Mouse (Mus musculus) C2C12 (cell line): Measurements from ENCODE around the gene Ptk7. TPM values are rescaled to one million over a fixed set of nuclear protein-coding genes. Genes with fewer than 3 reads are reported as not detected.
A peak's percentile ranks its signal among the peaks of the same experiment; 100 is the strongest.

Experiments
- H3K27me3 ChIP-seq: one replicate; pipeline ENCODE4 v1.6.1; 2011; ENCODE audit not compliant: control insufficient read depth, insufficient read depth, insufficient read length
- H3K36me3 ChIP-seq: one replicate; pipeline ENCODE4 v1.6.1; 2011; ENCODE audit not compliant: control insufficient read depth, insufficient read depth
- H3K4me3 ChIP-seq: one replicate; pipeline ENCODE4 v1.5.1; 2011; ENCODE audit warnings: mild to moderate bottlenecking, control low read depth; ENCODE audit not compliant: poor library complexity, insufficient read depth, severe bottlenecking
- H3K79me2 ChIP-seq: one replicate; pipeline ENCODE4 v1.6.1; 2011; ENCODE audit not compliant: control insufficient read depth, insufficient read depth
- H3K79me3 ChIP-seq: one replicate; pipeline ENCODE4 v1.6.1; 2011; ENCODE audit warnings: low read depth, control low read depth
- H3ac ChIP-seq: one replicate; pipeline ENCODE3; 2011; ENCODE audit warnings: low read depth; ENCODE audit not compliant: control insufficient read depth, insufficient read length
- CEBPB ChIP-seq: IDR thresholded peaks from one replicate; pipeline ENCODE4 v1.6.1; 2011; ENCODE audit warnings: low read depth, mild to moderate bottlenecking, control low read depth, moderate library complexity
- CTCF ChIP-seq: IDR thresholded peaks from one replicate; pipeline ENCODE4 v1.5.1; 2011; ENCODE audit not compliant: control insufficient read depth, insufficient read depth, insufficient read length
- FOSL1 ChIP-seq: IDR thresholded peaks from one replicate; pipeline ENCODE4 v1.8.0; 2011; ENCODE audit warnings: mild to moderate bottlenecking, low read length; ENCODE audit not compliant: poor library complexity, insufficient read depth, severe bottlenecking
- MAX ChIP-seq: IDR thresholded peaks from one replicate; pipeline ENCODE4 v1.6.1; 2011; ENCODE audit warnings: mild to moderate bottlenecking, control low read depth
- MYOD1 ChIP-seq: IDR thresholded peaks from one replicate; pipeline ENCODE4 v1.6.1; 2011; ENCODE audit warnings: low read depth; ENCODE audit not compliant: control insufficient read depth, insufficient read length
- MYOG ChIP-seq: IDR thresholded peaks from one replicate; pipeline ENCODE4 v1.6.1; 2011; ENCODE audit not compliant: control insufficient read depth, insufficient read length; ENCODE audit errors: extremely low read depth
- USF1 ChIP-seq: IDR thresholded peaks from one replicate; pipeline ENCODE4 v1.6.1; 2011; ENCODE audit warnings: low read depth, mild to moderate bottlenecking, control low read depth, moderate library complexity
- polyA plus RNA-seq: library from polyadenylated mRNA; unstranded; fragments of >200 nt; fragmentation: generic; extraction: Trizol; gene quantifications from one replicate; pipeline ENCODE4 v1.2.1, GENCODE M21; 2012; ENCODE audit warnings: missing spikeins

The Ptk7 gene
- polyA plus RNA-seq, 1 experiment, result 26.1 TPM

DNA sequence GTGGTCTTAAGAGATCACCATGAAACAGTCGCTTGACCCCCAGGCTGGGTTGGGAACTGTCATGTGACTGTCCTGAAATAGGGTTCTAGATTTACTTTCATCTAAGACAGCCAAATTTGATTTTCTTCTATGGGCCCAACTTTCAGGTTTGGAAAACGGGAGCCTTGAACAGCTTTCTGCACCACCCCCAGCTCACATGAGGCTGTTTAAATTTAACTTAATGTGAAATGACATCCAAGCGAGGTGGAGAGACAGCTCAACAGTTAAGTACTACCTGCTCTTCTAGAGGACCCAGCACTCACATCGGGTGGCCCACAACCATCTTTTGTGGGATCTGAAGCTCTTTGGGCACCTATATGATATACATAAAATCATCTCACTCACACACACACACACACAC, 30.3 kb downstream of the Ptk7 start:
- H3K79me3 ChIP-seq, result no peaks in the 10 kb centered on the region
- no peak overlapping the region for H3ac ChIP-seq
- no peaks in the 10 kb centered on the region for H3K79me2 ChIP-seq
- H3K27me3 ChIP-seq, result no peaks in the 10 kb centered on the region
- no peak overlapping the region for H3K4me3 ChIP-seq
- no peaks in the 10 kb centered on the region for H3K36me3 ChIP-seq
- TF ChIP-seq FOSL1 (no peak), USF1 (no peak), MYOD1 (no peak), CEBPB (no peak), MYOG (no peak), MAX (no peak), CTCF (no peak)

DNA sequence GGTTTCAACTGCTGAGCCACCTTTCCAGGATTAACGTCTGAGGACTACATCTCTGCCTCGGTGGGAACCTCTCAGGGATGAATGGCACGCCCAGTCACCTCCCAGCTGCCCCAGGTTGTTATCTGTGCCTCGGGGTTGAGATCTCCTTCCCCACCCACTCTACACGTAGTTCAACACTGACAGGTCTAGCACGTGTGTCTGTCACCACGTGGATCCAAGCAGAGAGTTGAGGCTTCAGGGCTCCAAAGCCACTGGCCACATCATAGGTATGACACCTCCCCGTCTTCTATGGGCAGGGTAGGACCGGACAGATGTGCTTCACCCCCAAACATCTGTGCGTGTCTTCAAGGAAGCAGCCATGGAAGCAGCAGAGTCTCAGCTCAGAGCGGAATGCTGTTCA, 31.3 kb downstream of the Ptk7 start:
- no peaks in the 10 kb centered on the region for H3K36me3 ChIP-seq

DNA sequence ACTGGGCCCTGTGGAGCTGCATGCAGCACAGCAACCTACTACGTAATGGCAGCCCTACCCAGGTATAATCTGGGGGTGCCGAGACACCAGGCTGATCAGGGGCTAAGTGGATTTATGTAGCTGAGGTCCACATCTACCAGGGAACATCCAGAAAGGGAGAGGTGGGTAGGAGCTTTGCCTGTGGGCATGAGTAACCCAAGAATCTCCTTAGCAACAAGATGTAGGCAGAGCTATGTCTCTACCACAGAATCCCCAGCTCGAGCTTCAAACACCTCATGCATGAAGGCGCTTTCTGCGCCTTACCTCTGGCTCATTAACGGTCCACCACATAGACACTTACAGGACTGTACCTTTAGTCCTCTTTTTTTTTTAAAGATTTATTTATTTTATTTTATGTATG, 34.0 kb downstream of the Ptk7 start:
- no peak overlapping the region for H3ac ChIP-seq
- H3K4me3 ChIP-seq, result no peak overlapping the region
- no peaks in the 10 kb centered on the region for H3K36me3 ChIP-seq

More for the DNA sequence above, 31.3 kb downstream of the Ptk7 start:
- H3K4me3 ChIP-seq, result no peak overlapping the region
- H3K79me2 ChIP-seq, result no peaks in the 10 kb centered on the region
- no peak overlapping the region for H3ac ChIP-seq
- no peak for TF ChIP-seq MYOD1
- no peaks in the 10 kb centered on the region for H3K27me3 ChIP-seq
- H3K79me3 ChIP-seq, result no peaks in the 10 kb centered on the region

DNA sequence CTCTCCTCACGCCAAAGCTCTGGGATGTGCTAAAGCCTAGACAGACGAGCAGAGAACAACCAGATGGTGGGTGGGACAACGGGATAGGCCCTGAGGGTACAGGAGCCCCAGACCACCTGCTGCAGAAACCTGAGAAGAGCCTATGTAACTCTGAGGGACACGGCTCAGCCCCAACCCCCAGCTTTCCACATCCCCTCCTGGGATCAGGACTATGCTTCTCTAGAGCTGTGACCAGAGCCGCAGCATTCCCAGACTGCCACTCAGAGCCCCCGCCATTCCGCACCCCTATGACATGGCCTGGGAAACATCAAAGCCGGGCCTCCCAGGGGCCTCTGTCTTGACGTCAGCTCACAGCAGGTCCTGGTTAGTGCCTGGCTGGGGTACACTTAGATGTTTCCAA, 34.7 kb downstream of the Ptk7 start:
- Histone ChIP-seq H3K4me3 (no peak overlapping the region), H3K79me2 (no peaks in the 10 kb centered on the region), H3ac (no peak overlapping the region), H3K36me3 (no peaks in the 10 kb centered on the region), H3K79me3 (no peaks in the 10 kb centered on the region), H3K27me3 (no peaks in the 10 kb centered on the region)
- TF ChIP-seq MYOG, result no peak
- no peak for TF ChIP-seq CEBPB
- no peak for TF ChIP-seq MAX
- peak; percentile 30 for TF ChIP-seq MYOD1

More for the DNA sequence above, 34.0 kb downstream of the Ptk7 start:
- no peaks in the 10 kb centered on the region for H3K79me2 ChIP-seq
- H3K27me3 ChIP-seq, result no peaks in the 10 kb centered on the region
- TF ChIP-seq FOSL1 (no peak), MYOD1 (no peak), MAX (no peak)
- H3K79me3 ChIP-seq, result no peaks in the 10 kb centered on the region

DNA sequence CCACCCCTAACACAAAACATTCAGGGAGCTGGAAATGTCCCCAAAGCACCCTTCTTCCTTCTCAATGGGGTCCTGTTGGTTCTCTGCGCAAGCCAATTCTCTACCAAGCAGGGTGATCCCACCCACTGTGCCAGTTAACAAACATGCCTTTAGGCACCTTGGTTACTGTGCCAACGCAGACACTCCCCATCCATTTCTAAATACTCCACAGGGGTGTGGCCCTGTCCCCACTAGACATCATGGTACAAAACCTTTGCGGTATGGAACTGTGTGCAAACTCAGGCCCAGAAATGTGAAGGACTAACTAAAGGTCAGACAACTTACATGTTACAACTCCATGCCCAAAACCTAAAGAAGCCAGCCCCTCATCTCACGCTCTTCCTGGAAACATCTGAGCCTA, 36.2 kb downstream of the Ptk7 start:
- no peak overlapping the region for H3ac ChIP-seq
- H3K27me3 ChIP-seq, result no peaks in the 10 kb centered on the region
- H3K4me3 ChIP-seq, result no peak overlapping the region
- H3K36me3 ChIP-seq, result no peaks in the 10 kb centered on the region
- no peaks in the 10 kb centered on the region for H3K79me3 ChIP-seq
- TF ChIP-seq MAX, result no peak
- no peak for TF ChIP-seq MYOD1
- TF ChIP-seq CEBPB, result no peak
- TF ChIP-seq FOSL1, result no peak
- TF ChIP-seq USF1, result no peak
- no peak for TF ChIP-seq MYOG
- no peak for TF ChIP-seq CTCF
- no peaks in the 10 kb centered on the region for H3K79me2 ChIP-seq

DNA sequence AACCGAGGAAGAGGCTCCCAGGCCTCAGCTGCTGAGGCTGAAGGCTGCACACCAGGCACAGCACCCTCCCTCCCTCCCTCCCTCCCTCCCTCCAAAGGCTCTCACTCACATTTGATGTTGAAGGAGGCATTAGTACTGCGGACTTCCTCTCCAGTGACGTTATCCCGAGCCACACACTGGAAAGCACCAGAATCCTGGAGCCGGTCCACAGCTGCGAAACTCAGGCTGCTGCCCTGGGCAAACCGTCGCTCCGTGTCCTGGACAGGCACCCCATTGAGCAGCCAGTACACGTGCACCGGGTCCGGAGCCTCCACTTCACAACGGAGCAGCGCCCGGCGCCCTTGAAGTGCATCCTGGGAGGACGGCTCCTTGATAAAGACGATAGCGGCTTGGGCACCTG, 37.9 kb downstream of the Ptk7 start:
- no peaks in the 10 kb centered on the region for H3K36me3 ChIP-seq
- H3K79me3 ChIP-seq, result no peaks in the 10 kb centered on the region
- H3K79me2 ChIP-seq, result no peaks in the 10 kb centered on the region
- H3K4me3 ChIP-seq, result no peak overlapping the region
- no peak overlapping the region for H3ac ChIP-seq
- TF ChIP-seq USF1 (no peak), MYOD1 (no peak), CTCF (no peak), MYOG (no peak), CEBPB (no peak)
- no peaks in the 10 kb centered on the region for H3K27me3 ChIP-seq
